Mouse (Mus musculus): ENCODE measurements around the gene Endou. TPM values are rescaled to one million over a fixed set of nuclear protein-coding genes. Genes with fewer than 3 reads are reported as not detected.

Endou gene
- polyA plus RNA-seq (2015; fragmentation: Nextera tagmentation; extraction: Ambion mirVana): 0.14 and 0.23 TPM in 2 replicates

GRCm38 (mm10) chr15:97731111-97731510 is at the start of gene Endou:
Endou (minus strand) TSS chr15:97731339.
- Histone ChIP-seq H3K4me1 (ENCODE audit: control insufficient read depth, insufficient read depth, low read length) (no peaks in the 10 kb centered on the region), H3K9me3 (replicated peaks; ENCODE audit: control insufficient read depth, low read length, poor library complexity, severe bottlenecking) (no peaks in the 10 kb centered on the region), H3K27me3 (ENCODE audit: control insufficient read depth, insufficient read depth, low read depth, low read length) (no peaks in the 10 kb centered on the region), H3K4me3 (ENCODE audit: low read depth, low read length) (no peak within 1 kb of the TSS), H3K27ac (ENCODE audit: low read length) (no peak within 1 kb of the TSS), H3K9ac (ENCODE audit: low read depth, low read length) (no peak within 1 kb of the TSS), H3K4me2 (ENCODE audit: low read length) (no peak within 1 kb of the TSS), H3K36me3 (ENCODE audit: control insufficient read depth, insufficient read depth, low read length) (no peaks in the 10 kb centered on the region)
- ATAC-seq: no peak
- 93% methylated on average over 8 of the region's 8 CpGs for WGBS

- Histone ChIP-seq H3K4me2 (ENCODE audit: low read length) (no peak overlapping the region), H3K4me1 (ENCODE audit: control insufficient read depth, insufficient read depth, low read length) (peaks cover 11% of the 10 kb centered on the region; the same call in 1 of the 2 replicates), H3K36me3 (ENCODE audit: control insufficient read depth, insufficient read depth, low read length) (no peaks in the 10 kb centered on the region), H3K9me3 (replicated peaks; ENCODE audit: control insufficient read depth, low read length, poor library complexity, severe bottlenecking) (no peaks in the 10 kb centered on the region), H3K4me3 (ENCODE audit: low read depth, low read length) (no peak overlapping the region), H3K9ac (ENCODE audit: low read depth, low read length) (no peak overlapping the region), H3K27ac (ENCODE audit: low read length) (no peak overlapping the region), H3K27me3 (ENCODE audit: control insufficient read depth, insufficient read depth, low read depth, low read length) (peaks cover 3% of the 10 kb centered on the region; the same call in 1 of the 2 replicates)
- no peak for ATAC-seq
- 69% methylated on average over 12 of the region's 12 CpGs for WGBS
These were observed 49.5 kb upstream of the Endou start for GRCm38 (mm10) chr15:97780611-97781031.

- ATAC-seq: no peak
These were observed 48.4 kb upstream of the Endou start for GRCm38 (mm10) chr15:97779576-97779975.

GRCm38 (mm10) chr15:97778311-97779098 is 47.4 kb upstream of the Endou start, which contains the start of gene Slc48a1:
Slc48a1 (plus strand) TSS chr15:97778520.
- no peaks in the 10 kb centered on the region for H3K36me3 ChIP-seq (ENCODE audit: control insufficient read depth, insufficient read depth, low read length)
- no peaks in the 10 kb centered on the region for H3K9me3 ChIP-seq (replicated peaks; ENCODE audit: control insufficient read depth, low read length, poor library complexity, severe bottlenecking)
- peaks cover 6% of the 10 kb centered on the region; the same call in 1 of the 2 replicates for H3K27me3 ChIP-seq (ENCODE audit: control insufficient read depth, insufficient read depth, low read depth, low read length)
- no peak for ATAC-seq
- no peak within 1 kb of the TSS for H3K27ac ChIP-seq (ENCODE audit: low read length)
- H3K9ac ChIP-seq (ENCODE audit: low read depth, low read length): no peak within 1 kb of the TSS
- WGBS: 79% methylated on average over 8 of the region's 8 CpGs
- H3K4me1 ChIP-seq (ENCODE audit: control insufficient read depth, insufficient read depth, low read length): peaks cover 6% of the 10 kb centered on the region; the same call in 1 of the 2 replicates
- no peak within 1 kb of the TSS for H3K4me2 ChIP-seq (ENCODE audit: low read length)
- no peak within 1 kb of the TSS for H3K4me3 ChIP-seq (ENCODE audit: low read depth, low read length)

More at GRCm38 (mm10) chr15:97779576-97779975, 48.4 kb upstream of the Endou start:
- peaks cover 6% of the 10 kb centered on the region; the same call in 1 of the 2 replicates for H3K27me3 ChIP-seq (ENCODE audit: control insufficient read depth, insufficient read depth, low read depth, low read length)
- no peak overlapping the region for H3K4me2 ChIP-seq (ENCODE audit: low read length)
- H3K4me3 ChIP-seq (ENCODE audit: low read depth, low read length): no peak overlapping the region
- H3K9me3 ChIP-seq (replicated peaks; ENCODE audit: control insufficient read depth, low read length, poor library complexity, severe bottlenecking): no peaks in the 10 kb centered on the region
- WGBS: 94% methylated on average over 1 of the region's 1 CpGs
- no peaks in the 10 kb centered on the region for H3K36me3 ChIP-seq (ENCODE audit: control insufficient read depth, insufficient read depth, low read length)
- H3K27ac ChIP-seq (ENCODE audit: low read length): no peak overlapping the region
- no peak overlapping the region for H3K9ac ChIP-seq (ENCODE audit: low read depth, low read length)
- H3K4me1 ChIP-seq (ENCODE audit: control insufficient read depth, insufficient read depth, low read length): peaks cover 6% of the 10 kb centered on the region; the same call in 1 of the 2 replicates

- Histone ChIP-seq H3K9ac (ENCODE audit: low read depth, low read length) (no peak overlapping the region), H3K4me2 (ENCODE audit: low read length) (no peak overlapping the region), H3K4me1 (ENCODE audit: control insufficient read depth, insufficient read depth, low read length) (0 out of 2 replicates have a peak, but pooled peaks cover 5% of the 10 kb centered on the region), H3K9me3 (replicated peaks; ENCODE audit: control insufficient read depth, low read length, poor library complexity, severe bottlenecking) (no peaks in the 10 kb centered on the region), H3K36me3 (ENCODE audit: control insufficient read depth, insufficient read depth, low read length) (no peaks in the 10 kb centered on the region), H3K27ac (ENCODE audit: low read length) (no peak overlapping the region), H3K27me3 (ENCODE audit: control insufficient read depth, insufficient read depth, low read depth, low read length) (peaks cover 2% of the 10 kb centered on the region; the same call in 1 of the 2 replicates), H3K4me3 (ENCODE audit: low read depth, low read length) (no peak overlapping the region)
- 86% methylated on average over 6 of the region's 6 CpGs for WGBS
- ATAC-seq: no peak
These were observed 45.8 kb upstream of the Endou start for GRCm38 (mm10) chr15:97776919-97777318.

- WGBS: 9% methylated on average over 8 of the region's 8 CpGs
- ATAC-seq: 0 out of 2 replicates have a peak, but pooled peaks have one; percentile 32
- H3K4me2 ChIP-seq (ENCODE audit: low read length): no peak overlapping the region
- H3K4me3 ChIP-seq (ENCODE audit: low read depth, low read length): no peak overlapping the region
- no peaks in the 10 kb centered on the region for H3K36me3 ChIP-seq (ENCODE audit: control insufficient read depth, insufficient read depth, low read length)
- peaks cover 2% of the 10 kb centered on the region; the same call in 1 of the 2 replicates for H3K27me3 ChIP-seq (ENCODE audit: control insufficient read depth, insufficient read depth, low read depth, low read length)
- no peaks in the 10 kb centered on the region for H3K9me3 ChIP-seq (replicated peaks; ENCODE audit: control insufficient read depth, low read length, poor library complexity, severe bottlenecking)
- 0 out of 2 replicates have a peak, but pooled peaks cover 5% of the 10 kb centered on the region for H3K4me1 ChIP-seq (ENCODE audit: control insufficient read depth, insufficient read depth, low read length)
- no peak overlapping the region for H3K27ac ChIP-seq (ENCODE audit: low read length)
- H3K9ac ChIP-seq (ENCODE audit: low read depth, low read length): no peak overlapping the region
These were observed 45.4 kb upstream of the Endou start for GRCm38 (mm10) chr15:97776514-97776913.

GRCm38 (mm10) chr15:97773961-97774370 is 42.8 kb upstream of the Endou start:
- peaks cover 3% of the 10 kb centered on the region; the same call in 1 of the 2 replicates for H3K4me1 ChIP-seq (ENCODE audit: control insufficient read depth, insufficient read depth, low read length)
- WGBS: 75% methylated on average over 5 of the region's 5 CpGs
- ATAC-seq: no peak
- no peak overlapping the region for H3K9ac ChIP-seq (ENCODE audit: low read depth, low read length)
- peaks cover 5% of the 10 kb centered on the region for H3K27me3 ChIP-seq (ENCODE audit: control insufficient read depth, insufficient read depth, low read depth, low read length)
- H3K4me3 ChIP-seq (ENCODE audit: low read depth, low read length): no peak overlapping the region
- no peak overlapping the region for H3K27ac ChIP-seq (ENCODE audit: low read length)
- no peaks in the 10 kb centered on the region for H3K9me3 ChIP-seq (replicated peaks; ENCODE audit: control insufficient read depth, low read length, poor library complexity, severe bottlenecking)
- no peaks in the 10 kb centered on the region for H3K36me3 ChIP-seq (ENCODE audit: control insufficient read depth, insufficient read depth, low read length)
- H3K4me2 ChIP-seq (ENCODE audit: low read length): no peak overlapping the region

GRCm38 (mm10) chr15:97773108-97773507 is 42.0 kb upstream of the Endou start:
- Histone ChIP-seq H3K4me2 (ENCODE audit: low read length) (no peak overlapping the region), H3K27me3 (ENCODE audit: control insufficient read depth, insufficient read depth, low read depth, low read length) (peaks cover 5% of the 10 kb centered on the region), H3K9ac (ENCODE audit: low read depth, low read length) (no peak overlapping the region), H3K9me3 (replicated peaks; ENCODE audit: control insufficient read depth, low read length, poor library complexity, severe bottlenecking) (no peaks in the 10 kb centered on the region), H3K36me3 (ENCODE audit: control insufficient read depth, insufficient read depth, low read length) (no peaks in the 10 kb centered on the region), H3K4me3 (ENCODE audit: low read depth, low read length) (no peak overlapping the region), H3K27ac (ENCODE audit: low read length) (0 out of 2 replicates have a peak overlapping the region, but pooled peaks have one; percentile 15), H3K4me1 (ENCODE audit: control insufficient read depth, insufficient read depth, low read length) (peaks cover 12% of the 10 kb centered on the region; the same call in 1 of the 2 replicates)
- ATAC-seq: no peak
- 29% methylated on average over 5 of the region's 5 CpGs for WGBS

- no peaks in the 10 kb centered on the region for H3K36me3 ChIP-seq (ENCODE audit: control insufficient read depth, insufficient read depth, low read length)
- no peak overlapping the region for H3K4me2 ChIP-seq (ENCODE audit: low read length)
- ATAC-seq: no peak
- no peak overlapping the region for H3K27ac ChIP-seq (ENCODE audit: low read length)
- H3K9ac ChIP-seq (ENCODE audit: low read depth, low read length): no peak overlapping the region
- peaks cover 34% of the 10 kb centered on the region for H3K4me1 ChIP-seq (ENCODE audit: control insufficient read depth, insufficient read depth, low read length)
- H3K4me3 ChIP-seq (ENCODE audit: low read depth, low read length): no peak overlapping the region
- WGBS: 78% methylated on average over 8 of the region's 8 CpGs
- peaks cover 5% of the 10 kb centered on the region for H3K27me3 ChIP-seq (ENCODE audit: control insufficient read depth, insufficient read depth, low read depth, low read length)
- no peaks in the 10 kb centered on the region for H3K9me3 ChIP-seq (replicated peaks; ENCODE audit: control insufficient read depth, low read length, poor library complexity, severe bottlenecking)
These were observed 39.1 kb upstream of the Endou start for GRCm38 (mm10) chr15:97770280-97770679.
